Mouse (Mus musculus) embryonic stem cell, embryonic (primary cell): ENCODE measurements around the gene Wdr54.

Experiments used
- CTCF ChIA-PET, 4 experiments: fragments of 300-600 bp in 2 of 4; fragments of 350-600 bp in 2 of 4; sonication (Branson Sonifier 250); formaldehyde crosslinking; loops; one replicate each; lab custom pipeline; 2022; ENCODE audit warnings: inconsistent platforms in 2 of 4; lab: Charles Lee
- POLR2A ChIA-PET, 4 experiments: fragments of 300-600 bp in 2 of 4; fragments of 350-600 bp in 2 of 4; sonication (Branson Sonifier 250); formaldehyde crosslinking; loops; one replicate each; lab custom pipeline; 2022; ENCODE audit warnings: antibody characterized with exemption in 4 of 4, inconsistent platforms in 1 of 4; lab: Charles Lee

Wdr54 gene

DNA sequence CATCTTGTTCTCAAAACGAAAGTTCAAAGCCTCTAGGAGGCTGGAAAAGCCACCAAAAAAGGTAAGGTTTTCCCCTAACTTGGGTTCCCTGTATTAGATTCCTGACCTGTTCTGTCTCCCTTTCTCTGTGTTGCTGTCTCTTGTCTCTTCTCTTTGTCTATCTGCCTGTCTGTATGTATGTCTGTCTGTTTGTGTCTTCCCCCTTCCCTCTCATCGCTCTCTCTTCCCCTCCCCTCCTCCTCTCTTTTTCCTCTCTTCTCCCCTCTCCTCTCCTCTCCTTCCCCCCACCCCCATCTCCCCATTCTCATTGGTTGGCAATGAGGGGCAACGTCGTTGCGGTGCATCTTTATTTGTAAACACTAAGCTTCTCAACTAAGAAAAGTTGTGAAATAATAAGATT is 30.9 kb downstream of the Wdr54 start, which contains the start of gene Ino80b:
Ino80b (minus strand) TSS at position 101 of the 400 bp plus-strand sequence.
- POLR2A ChIA-PET: interaction anchor here (0.6 to 8.8 kb wide), 29 partner anchors 9 to 579 kb away, joined by 3 to 75 read pairs (median 4); partner anchors contain the start of genes Rtkn (in 3 of the 4), Ccdc142 (in 1 of the 4), Gm42688 (in 1 of the 4) and Mob1a (in 1 of the 4)
- CTCF ChIA-PET: interaction anchor here (0.6 to 2.4 kb wide), 8 partner anchors 10 to 670 kb away, joined by 3 to 8 read pairs (median 4); partner anchors contain the start of genes Ccdc142 (in 1 of the 4), Gm42688 (in 1 of the 4) and Rtkn (in 1 of the 4)

DNA sequence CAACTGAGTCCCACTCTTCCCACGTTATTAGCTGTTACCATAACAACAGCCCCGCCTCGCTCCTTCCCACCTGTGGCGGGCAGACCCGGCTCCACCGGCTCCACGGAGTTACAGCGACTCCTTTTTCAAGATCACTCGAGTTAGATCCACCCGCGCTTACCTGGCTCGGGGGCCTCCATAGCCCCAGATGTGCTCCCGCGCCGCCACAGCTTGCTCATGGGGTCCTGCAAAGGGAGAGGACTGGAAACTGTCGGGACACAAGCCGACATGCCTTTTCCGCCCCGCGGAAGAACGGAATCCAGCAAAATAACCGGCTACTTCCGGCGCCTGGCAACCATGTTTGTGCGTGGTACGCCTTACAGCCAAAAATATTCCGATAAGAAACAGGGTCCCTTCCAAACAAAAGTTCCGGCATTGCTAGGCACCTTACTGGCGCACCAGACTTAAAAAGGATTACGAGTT is 31.3 kb downstream of the Wdr54 start:
- ChIA-PET CTCF (interaction anchor here in 2 of 4 experiments (1.1 to 1.4 kb wide), 5 partner anchors 18 to 154 kb away, joined by 3 to 4 read pairs (median 3); partner anchors contain the start of genes Ccdc142 (in 1 of the 2) and Gm42688 (in 1 of the 2)), POLR2A (interaction anchor here (0.8 to 8.8 kb wide), 26 partner anchors 9 to 201 kb away, joined by 3 to 75 read pairs (median 4); partner anchors contain the start of genes Rtkn (in 3 of the 4), Mrpl53 (in 2 of the 4), Ccdc142 (in 1 of the 4) and Gm42688 (in 1 of the 4))

GRCm38 (mm10) chr6:83122961-83123360 is 33.2 kb downstream of the Wdr54 start:
- ChIA-PET POLR2A (interaction anchor here in 2 of 4 experiments (0.8 to 8.8 kb wide), 13 partner anchors 10 to 52 kb away, joined by 3 to 75 read pairs (median 11); partner anchors contain the start of genes Ccdc142 (in 2 of the 2), Gm42688 (in 2 of the 2), Rtkn (in 2 of the 2) and Mrpl53 (in 1 of the 2)), CTCF (interaction anchor here in 1 of 4 experiments (0.9 to 1.4 kb wide), 3 partner anchors 12 to 40 kb away, joined by 3 to 4 read pairs (median 3); partner anchors contain the start of genes Ccdc142, Gm42688 and Rtkn)

DNA sequence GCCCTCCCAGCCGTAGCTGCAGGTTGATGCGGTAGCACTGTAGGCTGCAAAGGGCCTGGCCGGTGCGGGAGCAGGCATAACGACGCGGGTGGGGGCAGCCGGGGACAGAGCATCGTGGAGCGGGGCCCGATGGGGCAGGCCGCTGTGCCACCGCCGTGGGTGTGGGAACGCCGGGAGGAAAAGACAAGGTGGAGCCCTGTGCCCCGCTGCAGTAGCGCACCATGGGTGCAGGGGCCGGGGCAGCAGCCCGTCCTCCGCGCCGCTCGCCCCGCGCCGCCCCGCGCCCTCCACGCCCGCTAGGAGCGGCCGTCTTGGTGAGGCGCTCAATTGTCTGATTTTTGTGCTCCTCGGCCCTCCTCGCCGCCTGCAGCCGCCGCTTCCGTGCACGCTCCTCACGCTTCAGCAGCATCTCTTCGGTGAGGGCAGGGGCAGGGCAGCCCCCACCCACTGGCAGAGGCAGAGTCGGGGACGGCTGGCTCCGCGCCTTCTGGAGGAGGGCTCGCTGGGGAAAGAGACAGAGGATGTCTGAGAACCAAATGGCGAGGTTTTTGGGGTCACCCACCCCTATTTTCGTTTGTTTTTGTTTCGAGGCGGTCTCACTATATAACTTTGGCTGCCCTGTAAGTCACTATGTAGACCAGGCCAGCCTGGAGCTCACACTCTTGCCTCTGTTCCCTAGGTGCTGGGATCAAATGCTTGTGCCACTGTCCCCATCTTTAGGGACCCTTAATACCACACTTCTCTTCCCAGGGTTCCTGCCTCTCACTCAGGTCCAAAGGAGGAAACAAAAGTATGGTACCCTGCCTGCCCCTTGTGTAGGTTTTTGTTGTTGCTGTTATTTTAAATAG is 34.1 kb downstream of the Wdr54 start:
- ChIA-PET POLR2A (interaction anchor here (0.6 to 8.8 kb wide), 77 partner anchors 9 to 433 kb away, joined by 3 to 75 read pairs (median 5); partner anchors contain the start of genes Rtkn (in 4 of the 4), Ccdc142 (in 3 of the 4), Gm42688 (in 3 of the 4) and Mob1a (in 3 of the 4)), CTCF (interaction anchor here (0.8 to 2.1 kb wide), 21 partner anchors 13 to 157 kb away, joined by 3 to 15 read pairs (median 5); partner anchors contain the start of genes Ccdc142 (in 2 of the 4), Gm42688 (in 2 of the 4), 1700003E16Rik (in 1 of the 4) and Dctn1 (in 1 of the 4))

DNA sequence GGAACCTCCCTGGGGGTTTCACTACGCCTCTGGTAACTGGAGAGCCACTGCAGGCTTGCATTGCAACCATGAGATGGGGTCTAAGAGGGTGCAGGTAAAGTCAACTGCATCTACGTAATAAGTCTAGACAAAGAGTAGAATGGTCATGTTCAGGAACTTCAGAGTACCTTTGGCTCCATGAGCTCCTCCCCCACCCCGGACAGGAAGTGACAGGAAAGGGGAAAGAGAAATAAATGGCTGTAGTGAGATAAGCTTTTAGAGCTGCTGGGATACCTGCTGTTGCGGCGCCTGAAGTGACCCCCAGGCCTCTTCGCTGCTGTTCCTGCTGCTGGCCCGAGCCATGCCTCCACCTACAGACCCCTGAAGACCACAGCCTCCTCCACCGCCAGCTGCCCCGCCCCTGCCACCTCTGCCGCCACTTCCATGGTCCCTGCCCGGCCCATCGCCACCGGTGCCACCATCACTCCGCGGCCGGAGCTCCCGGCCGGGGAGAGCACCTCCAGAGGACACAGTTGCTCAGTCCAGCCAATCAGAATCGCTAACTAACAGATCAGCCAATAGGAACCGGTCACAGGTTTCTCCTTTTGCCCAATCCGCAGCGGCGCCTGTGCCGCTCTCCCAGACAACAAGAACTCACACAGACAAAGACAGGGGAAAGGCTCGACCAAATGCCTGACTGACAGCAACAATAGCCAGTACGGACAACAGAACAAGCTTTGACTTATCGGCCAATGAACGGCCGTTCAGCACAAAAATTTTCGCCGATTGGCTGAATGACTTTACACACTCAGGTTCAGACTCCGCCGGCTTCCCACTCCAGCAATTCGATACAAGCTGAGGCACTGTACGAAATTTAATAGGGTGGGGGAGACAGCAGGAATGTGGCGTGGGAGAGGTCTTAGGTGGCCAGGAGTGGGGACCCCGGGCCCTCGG is 35.0 kb downstream of the Wdr54 start, which contains the start of gene Wbp1:
Wbp1 (minus strand) TSS at position 630 of the 933 bp plus-strand sequence.
- CTCF ChIA-PET: interaction anchor here (0.6 to 2.1 kb wide), 26 partner anchors 11 to 894 kb away, joined by 3 to 15 read pairs (median 5); partner anchors contain the start of genes Ccdc142 (in 3 of the 4), Gm42688 (in 3 of the 4), 1700003E16Rik (in 1 of the 4) and Dctn1 (in 1 of the 4)
- POLR2A ChIA-PET: interaction anchor here (0.5 to 8.8 kb wide), 87 partner anchors 9 to 626 kb away, joined by 3 to 75 read pairs (median 5); partner anchors contain the start of genes Rtkn (in 4 of the 4), 1700003E16Rik (in 3 of the 4), Ccdc142 (in 3 of the 4) and Gm42688 (in 3 of the 4)

GRCm38 (mm10) chr6:83119734-83120051 is 36.5 kb downstream of the Wdr54 start:
- POLR2A ChIA-PET: interaction anchor here (0.8 to 8.8 kb wide), 17 partner anchors 11 to 158 kb away, joined by 3 to 75 read pairs (median 5); partner anchors contain the start of genes Ccdc142 (in 4 of the 4), Gm42688 (in 4 of the 4), Rtkn (in 2 of the 4) and Mrpl53 (in 1 of the 4)
- CTCF ChIA-PET: interaction anchor here in 1 of 4 experiments (1.2 to 2.0 kb wide), 2 partner anchors 43 to 85 kb away, joined by 3 to 6 read pairs; partner anchors contain the start of gene Loxl3

DNA sequence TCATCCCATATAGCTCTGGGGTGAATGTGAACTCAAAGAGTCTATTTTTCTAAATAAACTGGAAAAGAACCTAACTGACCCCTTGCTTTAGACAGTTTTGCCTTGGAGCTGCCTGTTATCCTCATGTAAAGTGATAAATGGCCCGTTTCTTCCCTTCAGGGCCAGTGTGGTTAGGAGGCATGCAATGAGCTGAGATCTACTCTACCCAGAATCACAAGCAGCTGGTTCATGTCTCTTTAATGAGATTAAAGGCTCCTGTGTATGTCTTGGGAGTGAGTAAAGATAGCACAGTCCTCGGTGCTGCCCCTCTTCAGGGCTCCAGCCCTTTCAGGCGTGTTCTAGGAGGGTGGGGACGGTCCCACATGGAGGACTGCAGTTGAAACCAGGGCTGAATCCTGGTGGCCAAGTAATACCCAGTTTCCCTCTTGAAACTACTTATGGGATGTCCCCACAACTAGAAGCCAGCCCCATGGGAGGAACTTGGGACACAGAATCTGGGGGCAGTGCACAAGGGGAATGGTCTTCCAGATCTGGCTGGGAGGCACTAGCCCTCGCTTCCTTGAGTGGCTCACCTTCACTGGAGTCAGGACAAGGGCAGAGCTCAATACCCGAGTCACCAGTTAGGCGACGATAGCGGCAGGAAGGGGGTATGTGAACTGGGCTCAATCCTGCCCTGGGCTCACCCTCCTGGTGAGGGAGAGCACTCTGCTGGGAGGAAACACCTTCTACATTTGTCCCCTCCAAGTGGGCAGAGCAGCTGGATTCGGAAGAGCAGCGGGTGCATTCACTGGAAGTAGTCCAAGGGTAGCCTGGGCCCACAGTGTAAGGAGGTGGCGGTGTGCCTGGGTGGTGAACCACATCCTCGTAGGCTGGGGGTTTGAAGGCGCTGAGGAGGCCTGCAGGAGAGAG is 37.1 kb downstream of the Wdr54 start:
- POLR2A ChIA-PET: interaction anchor here (0.8 to 8.8 kb wide), 25 partner anchors 9 to 158 kb away, joined by 3 to 75 read pairs (median 4); partner anchors contain the start of genes Ccdc142 (in 3 of the 4), Gm42688 (in 3 of the 4), Pcgf1 (in 2 of the 4) and Rtkn (in 2 of the 4)
- CTCF ChIA-PET: interaction anchor here in 1 of 4 experiments (0.6 to 1.6 kb wide), 2 partner anchors 8 to 11 kb away, joined by 3 to 5 read pairs; no protein-coding TSS in a partner anchor

DNA sequence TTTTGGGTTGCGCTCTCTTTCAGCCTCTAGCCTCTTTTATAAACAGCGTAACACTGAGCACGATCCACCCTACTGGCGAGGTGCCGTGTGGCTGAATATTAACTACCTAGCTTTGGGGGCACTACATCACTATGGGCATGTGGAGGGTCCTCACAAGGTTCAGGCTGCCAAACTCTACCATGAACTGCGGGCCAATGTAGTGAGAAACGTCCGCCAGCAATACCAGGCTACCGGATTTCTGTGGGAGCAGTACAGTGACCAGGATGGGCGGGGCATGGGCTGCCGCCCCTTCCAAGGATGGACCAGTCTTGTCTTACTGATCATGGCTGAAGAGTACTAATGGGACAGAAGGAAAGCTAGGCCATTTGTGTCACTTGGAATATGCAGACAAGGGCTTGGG is 37.8 kb downstream of the Wdr54 start:
- CTCF ChIA-PET: interaction anchor here in 1 of 4 experiments (1.0 to 1.6 kb wide), 2 partner anchors 11 to 44 kb away, joined by 4 to 5 read pairs; no protein-coding TSS in a partner anchor
- POLR2A ChIA-PET: interaction anchor here in 3 of 4 experiments (0.6 to 8.8 kb wide), 18 partner anchors 8 to 73 kb away, joined by 3 to 75 read pairs (median 4); partner anchors contain the start of genes Ccdc142 (in 2 of the 3), Gm42688 (in 2 of the 3), Pcgf1 (in 2 of the 3) and Rtkn (in 2 of the 3)

DNA sequence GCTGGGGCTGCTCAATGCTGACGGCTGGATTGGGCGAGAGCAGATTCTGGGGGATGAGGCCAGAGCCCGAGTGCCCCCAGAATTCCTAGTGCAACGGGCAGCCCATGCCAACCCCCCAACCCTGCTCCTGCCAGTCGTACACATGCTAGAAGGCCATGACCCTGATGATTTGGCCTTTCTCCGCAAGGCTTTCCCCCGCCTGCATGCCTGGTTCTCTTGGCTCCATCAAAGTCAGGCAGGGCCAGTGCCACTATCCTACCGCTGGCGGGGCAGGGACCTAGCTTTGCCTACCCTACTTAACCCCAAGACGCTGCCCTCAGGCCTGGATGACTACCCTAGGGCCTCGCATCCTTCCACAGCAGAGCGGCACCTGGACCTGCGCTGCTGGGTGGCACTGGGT is 38.6 kb downstream of the Wdr54 start:
- CTCF ChIA-PET: interaction anchor here in 1 of 4 experiments (1.0 to 1.6 kb wide), 3 partner anchors 10 to 45 kb away, joined by 3 to 5 read pairs (median 4); partner anchors contain the start of genes Ccdc142 and Gm42688

GRCm38 (mm10) chr6:83117165-83117438 is 39.1 kb downstream of the Wdr54 start:
- POLR2A ChIA-PET: interaction anchor here (0.6 to 8.8 kb wide), 8 partner anchors 9 to 63 kb away, joined by 3 to 75 read pairs (median 5); partner anchors contain the start of genes 1700003E16Rik (in 1 of the 4), Aup1 (in 1 of the 4), Htra2 (in 1 of the 4) and Mrpl53 (in 1 of the 4)
- CTCF ChIA-PET: interaction anchor here in 1 of 4 experiments (1.1 to 1.6 kb wide), 2 partner anchors 9 to 16 kb away, joined by 3 to 5 read pairs; partner anchors contain the start of genes Ccdc142 and Gm42688

More for the DNA sequence above, 38.6 kb downstream of the Wdr54 start:
- POLR2A ChIA-PET: interaction anchor here (0.6 to 8.8 kb wide), 14 partner anchors 9 to 63 kb away, joined by 3 to 75 read pairs (median 5); partner anchors contain the start of genes 1700003E16Rik (in 1 of the 4), Aup1 (in 1 of the 4), Ccdc142 (in 1 of the 4) and Dctn1 (in 1 of the 4)

- CTCF ChIA-PET: interaction anchor here in 1 of 4 experiments (1.1 kb wide), 1 partner anchor 15 kb away, joined by 3 read pairs; the partner anchor contains the start of genes Ccdc142 and Gm42688
- POLR2A ChIA-PET: interaction anchor here in 3 of 4 experiments (0.8 to 8.8 kb wide), 9 partner anchors 8 to 62 kb away, joined by 3 to 75 read pairs (median 3); partner anchors contain the start of genes 1700003E16Rik (in 1 of the 3), Aup1 (in 1 of the 3), Htra2 (in 1 of the 3) and Mrpl53 (in 1 of the 3)
Observed at GRCm38 (mm10) chr6:83116373-83117164, 39.6 kb downstream of the Wdr54 start.

DNA sequence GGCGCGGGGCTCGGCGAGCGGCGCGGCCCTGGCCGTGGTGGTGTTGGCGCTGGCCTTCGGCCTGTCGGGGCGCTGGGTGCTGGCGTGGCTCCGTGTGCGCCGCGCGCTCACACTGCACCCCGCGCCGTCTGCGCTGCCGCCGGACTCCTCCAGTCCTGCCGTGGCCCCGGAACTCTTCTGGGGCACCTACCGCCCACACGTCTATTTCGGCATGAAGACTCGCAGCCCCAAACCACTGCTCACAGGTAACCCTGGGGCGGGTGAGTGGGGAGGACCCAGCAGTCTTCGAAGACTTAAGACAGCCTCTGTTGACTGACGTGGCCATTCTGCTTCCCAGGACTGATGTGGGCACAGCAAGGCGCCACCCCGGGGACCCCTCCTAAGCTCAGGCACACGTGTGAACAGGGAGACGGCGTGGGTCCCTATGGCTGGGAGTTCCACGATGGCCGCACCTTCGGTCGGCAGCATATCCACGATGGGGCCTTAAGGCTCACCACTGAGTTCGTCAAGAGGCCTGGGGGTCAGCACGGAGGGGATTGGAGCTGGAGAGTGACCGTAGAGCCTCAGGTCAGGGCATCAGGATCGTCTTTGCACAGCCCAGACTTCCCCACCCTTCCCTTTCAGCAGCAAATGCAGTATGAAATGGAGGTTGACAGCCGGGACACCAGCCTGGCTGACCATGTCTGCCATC is 40.4 kb downstream of the Wdr54 start:
- ChIA-PET CTCF (interaction anchor here in 1 of 4 experiments (0.7 kb wide), 1 partner anchor 54 kb away, joined by 3 read pairs; no protein-coding TSS in a partner anchor), POLR2A (interaction anchor here in 1 of 4 experiments (0.8 to 6.4 kb wide), 4 partner anchors 7 to 61 kb away, joined by 3 to 41 read pairs (median 3); partner anchors contain the start of genes Aup1, Htra2 and Mrpl53)
